Mouse (Mus musculus) thymus, adult 2 months (tissue): Measurements from ENCODE around the gene Xbp1.

ENCODE experiments used
- CTCF ChIP-seq: fragments of 200-500 bp; IDR thresholded peaks from 2 replicates; pipeline ENCODE4 v1.5.1; 2012; ENCODE audit warnings: mild to moderate bottlenecking, control low read depth, low read length, moderate library complexity, borderline replicate concordance; ENCODE audit not compliant: control insufficient read depth, poor library complexity, insufficient read depth; ENCODE audit errors: extremely low read depth
- POLR2A ChIP-seq: fragments of 200-500 bp; IDR thresholded peaks from 2 replicates; pipeline ENCODE4 v1.6.1; 2012; ENCODE audit warnings: mild to moderate bottlenecking, low read length, control low read depth, moderate library complexity; ENCODE audit not compliant: control insufficient read depth, poor library complexity, insufficient read depth; ENCODE audit errors: extremely low read depth

DNA sequence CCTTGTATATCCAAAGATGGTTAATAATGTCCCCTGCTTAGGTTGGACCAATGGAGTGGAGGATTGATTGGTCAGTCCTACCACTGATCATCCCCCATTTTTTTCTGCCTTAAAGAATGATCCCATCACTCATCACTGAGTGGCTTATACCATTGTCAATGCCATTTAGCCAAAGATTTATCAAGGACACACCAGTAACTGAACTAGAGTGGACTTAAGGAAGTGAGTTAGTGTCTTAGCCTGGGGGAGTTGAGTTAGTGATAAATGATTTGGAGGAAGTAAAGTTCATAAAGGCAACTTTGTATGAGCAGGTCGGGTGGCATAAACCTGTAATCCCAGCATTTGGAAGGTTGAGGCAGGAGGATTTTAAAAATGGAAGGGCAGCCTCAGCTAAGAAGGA is 22.8 kb downstream of the Xbp1 start:
- TF ChIP-seq POLR2A (no peak), CTCF (no peak)
